Mouse (Mus musculus) hematopoietic stem cell, adult 5-6 weeks (primary cell): ENCODE data around the gene Ocln. TPM values are rescaled to one million over a fixed set of nuclear protein-coding genes. Genes with fewer than 3 reads are reported as not detected.

Source experiments
- total RNA-seq: library from RNA; stranded (forward); fragments of 172-1452, 232-1000 nt; gene quantifications from 2 replicates; pipeline ENCODE4 v1.2.3, GENCODE M21; 2017

Gene Ocln
- total RNA-seq, 1 experiment from 2014 or later: 0.50 TPM

Other genes starting within 250 kb of the Ocln start
- 2.6 and 5.3 TPM in 2 replicates for gene Naip6, start 235.0 kb downstream of the Ocln start, total RNA-seq
- not detected in 2 replicates for gene Naip1, start 99.8 kb downstream of the Ocln start, total RNA-seq
- gene Gtf2h2, start 60.1 kb downstream of the Ocln start, total RNA-seq: 53.4 and 84.6 TPM in 2 replicates
- 3.9 and 5.7 TPM in 2 replicates for gene Marveld2, start 64.3 kb upstream of the Ocln start, total RNA-seq
- gene Ak6, start 98.3 kb upstream of the Ocln start, total RNA-seq: 233 and 241 TPM in 2 replicates
- 37.1 and 39.2 TPM in 2 replicates for gene Rad17, start 98.3 kb upstream of the Ocln start, total RNA-seq
- gene Taf9, start 98.9 kb upstream of the Ocln start, total RNA-seq: 13.8 and 18.1 TPM in 2 replicates
- gene Ccdc125, start 117.0 kb upstream of the Ocln start, total RNA-seq: 23.6 and 26.9 TPM in 2 replicates
- 33.2 and 43.1 TPM in 2 replicates for gene Cdk7, start 178.2 kb upstream of the Ocln start, total RNA-seq
- gene Mrps36, start 191.9 kb upstream of the Ocln start, total RNA-seq: 49.6 and 56.6 TPM in 2 replicates
- 39.1 and 45.4 TPM in 2 replicates for gene Cenph, start 223.2 kb upstream of the Ocln start, total RNA-seq
- gene Ccnb1, start 233.9 kb upstream of the Ocln start, total RNA-seq: 91.3 and 108 TPM in 2 replicates